Mouse (Mus musculus): Measurements from ENCODE around the gene Lcn5. TPM values are rescaled to one million over a fixed set of nuclear protein-coding genes. Genes with fewer than 3 reads are reported as not detected.

The Lcn5 gene
- total RNA-seq (2021) (not detected), polyA plus RNA-seq (2012; rRNA removed) (not detected in 2 replicates)
- long read RNA-seq = 0 reads

DNA sequence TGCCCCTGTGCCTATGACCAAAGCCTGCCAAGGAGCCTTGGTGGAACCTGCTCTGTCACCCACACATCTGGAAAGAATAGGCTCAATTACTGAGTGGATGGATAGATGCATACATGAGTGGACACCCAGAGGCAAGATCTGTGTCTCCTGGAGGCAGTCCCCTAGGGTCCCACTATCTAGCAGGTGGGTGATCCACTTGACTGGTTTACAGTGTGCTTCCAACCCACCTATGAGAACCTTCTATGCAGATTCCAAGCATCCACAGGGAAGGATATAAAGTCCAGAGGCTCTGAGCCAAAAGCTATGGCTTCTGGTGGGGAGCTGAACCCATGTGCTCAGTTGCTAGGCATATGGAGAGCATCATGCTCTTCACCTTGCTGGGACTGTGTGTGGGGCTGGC, at the start of gene Lcn5:
Gene Lcn5, plus strand, starts transcription at position 301 of the 400 bp plus-strand sequence.
- no peak for DNase-seq

DNA sequence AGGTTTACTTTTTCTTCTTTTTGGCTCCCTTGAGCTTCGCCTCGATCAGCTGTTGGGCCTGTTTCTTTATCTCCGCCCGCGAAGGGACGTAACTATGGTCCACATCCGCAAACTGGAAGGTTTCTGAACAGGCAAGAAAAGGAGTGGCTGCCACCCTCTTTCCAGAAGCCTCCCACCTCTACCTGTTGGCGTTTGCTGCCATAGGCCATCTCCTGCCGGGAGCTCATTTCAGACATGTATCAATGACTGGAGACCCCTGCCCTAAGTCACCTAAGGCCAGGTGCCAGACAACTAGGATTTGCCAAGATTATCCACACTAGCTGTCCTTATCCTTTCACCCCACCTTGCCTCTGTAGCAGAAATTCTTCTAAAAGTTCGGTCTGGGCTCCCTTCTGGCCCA, 49.1 kb upstream of the Lcn5 start:
- DNase-seq = no peak

DNA sequence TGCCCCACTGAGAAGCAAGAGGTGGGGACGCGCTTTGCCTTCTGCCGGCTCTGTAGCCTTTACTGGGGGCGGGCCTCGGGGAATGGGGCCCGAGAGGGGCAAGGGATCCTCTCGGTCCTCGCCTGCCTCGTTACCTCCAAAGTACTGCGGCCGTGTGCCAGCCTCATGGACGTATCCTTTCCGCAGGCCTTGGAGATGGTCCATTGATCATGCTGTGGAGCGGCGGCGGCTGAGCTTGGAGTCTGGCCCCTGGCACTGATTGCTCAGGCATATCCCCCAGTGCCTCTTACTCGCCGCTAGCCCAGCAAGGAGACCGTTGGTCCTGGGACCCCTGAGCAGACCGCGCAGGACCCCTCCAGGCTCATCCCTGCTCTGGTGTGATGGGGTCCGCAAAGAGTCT, 41.4 kb upstream of the Lcn5 start:
- no peak for DNase-seq

DNA sequence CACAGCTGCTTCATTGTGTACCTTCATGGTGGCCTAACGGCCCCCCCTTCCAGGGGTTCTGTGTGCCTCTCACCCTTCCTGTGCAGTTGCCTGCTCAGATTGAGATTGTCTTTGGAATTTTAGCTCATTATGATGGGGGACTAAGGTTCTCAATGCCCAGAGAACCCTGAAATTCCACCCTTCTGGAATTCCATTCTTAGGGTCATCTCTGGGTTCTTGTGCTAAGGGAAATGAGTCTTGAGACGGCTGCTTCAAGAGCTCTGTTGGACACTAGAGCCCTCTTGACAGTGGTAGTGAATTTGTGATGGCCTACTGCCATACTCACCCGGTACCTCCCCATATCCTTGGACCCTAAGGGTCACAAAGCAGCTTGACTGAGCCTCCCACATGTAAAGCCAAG, 40.2 kb upstream of the Lcn5 start, which contains the start of gene Ccdc183:
Gene Ccdc183, minus strand, starts transcription at position 101 of the 400 bp plus-strand sequence.
- DNase-seq = no peak

DNA sequence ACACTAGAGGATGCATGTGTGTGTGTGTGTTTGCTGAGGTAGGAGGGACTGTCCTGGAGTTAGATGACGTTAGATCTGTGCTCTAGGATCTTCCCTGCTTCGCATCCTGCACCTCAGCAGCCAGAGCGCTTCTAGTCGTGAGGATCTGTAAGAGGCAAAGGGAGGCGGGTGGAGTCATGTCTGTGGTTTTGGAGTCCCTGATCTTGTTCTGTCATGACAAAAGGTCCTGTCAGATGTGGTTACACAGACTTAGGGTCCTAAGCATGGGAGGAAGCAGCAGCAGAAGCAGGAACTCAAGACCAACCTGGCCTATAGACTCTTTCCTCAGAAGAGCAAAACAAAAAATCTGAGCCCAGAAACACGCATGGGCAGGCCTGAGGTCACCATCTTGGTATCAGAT, 37.4 kb upstream of the Lcn5 start:
- DNase-seq = no peak

DNA sequence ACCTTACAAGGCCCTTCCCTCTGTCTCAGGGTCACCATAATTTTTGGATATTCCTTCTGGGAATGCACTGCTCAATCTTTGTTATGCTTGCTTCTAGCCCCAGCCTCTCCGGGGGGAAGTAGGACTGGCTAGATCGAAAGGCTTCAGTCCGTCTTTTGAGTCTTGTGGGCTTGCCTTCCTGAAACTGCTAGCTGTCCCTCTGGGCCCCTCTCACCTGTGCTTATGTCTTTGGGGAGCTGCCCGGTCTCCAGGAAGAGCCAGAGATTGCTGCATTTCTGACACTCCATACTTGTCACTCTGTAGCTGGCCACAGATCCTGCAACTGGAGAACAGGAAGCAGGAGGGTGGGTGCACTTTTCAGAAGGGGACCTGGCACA, 36.9 kb upstream of the Lcn5 start:
- no peak for DNase-seq

DNA sequence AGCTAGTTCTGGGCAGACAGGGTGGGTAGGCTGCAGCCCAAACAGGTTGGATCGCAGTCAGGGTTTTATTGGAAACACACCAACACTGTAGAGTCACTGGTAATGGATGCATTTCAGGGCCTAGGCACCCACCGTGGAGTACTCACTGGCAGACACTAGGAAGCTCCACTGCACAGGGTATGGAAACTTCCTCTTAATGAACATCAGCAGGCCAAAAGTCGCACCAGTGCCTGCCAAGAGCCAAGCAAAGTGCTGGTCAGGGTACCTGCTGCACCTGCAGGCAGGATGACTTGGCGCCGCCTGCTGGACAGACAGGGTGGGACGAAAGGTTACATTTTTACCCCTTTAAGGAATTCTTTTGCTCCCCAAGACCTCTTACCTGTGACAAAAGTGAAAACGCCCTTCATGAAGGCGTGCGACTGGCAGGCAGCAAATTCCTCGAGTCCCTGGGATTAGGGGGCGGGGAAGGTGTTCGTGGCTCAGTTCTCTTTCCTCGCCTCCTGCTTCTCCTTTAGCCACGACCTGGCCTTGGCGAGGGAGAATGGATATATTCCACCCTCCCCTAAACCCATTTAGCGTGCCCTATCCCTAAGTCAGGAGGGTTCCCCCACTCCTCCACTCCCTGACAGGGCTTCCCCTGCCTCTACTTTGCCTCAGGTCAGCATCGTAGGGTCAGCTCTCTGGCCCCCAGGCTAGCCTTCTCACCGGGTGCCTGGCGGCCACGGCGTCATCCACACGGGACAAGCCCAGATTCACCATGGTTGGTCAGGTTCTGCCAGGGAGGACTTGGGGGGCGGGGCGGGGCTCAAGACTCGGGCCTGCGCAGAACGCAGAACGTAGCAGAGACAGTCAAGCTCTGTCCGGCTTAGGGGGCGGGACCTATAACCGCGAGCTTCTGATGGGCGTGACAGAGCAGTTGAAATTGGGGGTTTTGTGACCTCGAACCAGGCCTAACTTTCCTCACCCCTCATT, 36.2 kb upstream of the Lcn5 start, which contains the start of gene Tmem141:
Gene Tmem141, minus strand, starts transcription at position 777 of the 972 bp plus-strand sequence.
- peak; percentile 97 for DNase-seq

DNA sequence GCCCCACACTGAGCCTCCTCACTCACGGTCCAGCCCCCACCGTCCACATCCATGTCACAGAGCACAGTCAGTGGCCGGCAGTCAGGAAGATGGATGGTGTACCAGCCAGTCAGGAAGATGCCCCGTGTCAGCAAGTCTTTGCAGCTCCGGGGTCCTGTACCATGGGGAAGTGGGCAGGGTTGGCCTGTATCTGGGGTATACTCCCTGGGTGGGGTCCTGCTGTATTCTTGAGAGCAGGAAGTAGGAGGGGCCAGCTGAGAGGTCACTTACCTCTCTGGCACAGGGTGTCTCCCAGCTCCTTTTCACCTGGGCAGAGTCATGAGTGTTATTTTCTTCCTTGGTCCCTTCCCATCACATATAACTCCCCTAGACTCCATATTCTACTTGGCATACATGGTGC, 31.8 kb upstream of the Lcn5 start:
- no peak for DNase-seq

DNA sequence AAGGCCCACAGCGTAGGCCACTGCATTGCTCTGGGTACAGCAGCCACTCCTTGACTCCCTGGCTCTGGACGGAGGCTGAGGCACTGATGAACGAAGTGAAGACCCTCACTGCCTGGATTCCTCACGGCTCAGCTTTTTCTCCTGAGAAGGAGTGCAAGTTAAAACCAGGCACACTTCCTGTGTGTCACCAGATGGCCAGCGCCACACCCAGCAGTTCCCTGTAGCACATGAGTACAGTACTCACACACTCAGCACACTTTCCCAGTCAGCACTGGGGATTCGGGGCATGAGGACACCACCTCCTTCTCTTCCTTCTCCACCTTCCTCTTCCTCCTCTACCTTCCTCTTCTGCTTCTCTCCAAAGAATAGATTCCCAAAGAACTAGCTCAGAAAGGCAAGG, 29.9 kb upstream of the Lcn5 start, which contains the start of gene Fcna:
Gene Fcna, minus strand, starts transcription at position 220 of the 400 bp plus-strand sequence.
- DNase-seq = no peak

DNA sequence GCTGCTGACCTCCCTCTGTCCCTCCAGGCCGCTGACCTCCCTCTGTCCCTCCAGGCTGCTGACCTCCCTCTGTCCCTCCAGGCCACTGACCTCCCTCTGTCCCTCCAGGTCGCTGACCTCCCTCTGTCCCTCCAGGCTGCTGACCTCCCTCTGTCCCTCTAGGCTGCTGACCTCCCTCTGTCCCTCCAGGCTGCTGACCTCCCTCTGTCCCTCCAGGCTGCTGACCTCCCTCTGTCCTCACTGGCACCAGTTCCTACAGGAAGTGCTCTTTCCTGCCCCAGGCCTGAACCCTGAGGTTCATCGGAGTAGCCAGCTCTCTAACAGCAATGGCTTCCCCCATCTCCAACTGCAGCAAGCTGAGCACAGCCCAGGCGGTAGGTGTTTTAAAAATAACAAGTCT, 29.0 kb upstream of the Lcn5 start:
- peak; percentile 60 for DNase-seq

DNA sequence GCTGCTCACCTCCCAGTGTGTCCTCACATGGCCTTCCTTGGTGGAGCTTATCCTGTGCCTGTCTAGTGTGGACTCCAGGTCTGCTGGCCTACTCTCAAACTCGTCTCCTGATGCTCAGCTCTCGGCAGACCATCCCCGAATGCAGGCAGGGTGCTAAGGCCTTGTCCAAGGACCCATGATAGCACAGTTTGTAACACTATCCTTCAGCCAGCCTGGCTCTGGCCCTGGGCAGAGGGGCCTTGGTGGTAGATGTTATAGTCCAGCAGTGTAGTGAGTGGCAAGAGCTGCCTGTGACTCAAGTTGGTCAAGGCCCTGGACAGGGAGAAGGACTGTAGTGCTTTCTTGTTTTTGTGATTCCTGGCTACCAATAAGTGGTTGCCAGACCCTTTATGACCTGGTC, 24.1 kb upstream of the Lcn5 start:
- DNase-seq = peak; percentile 80

DNA sequence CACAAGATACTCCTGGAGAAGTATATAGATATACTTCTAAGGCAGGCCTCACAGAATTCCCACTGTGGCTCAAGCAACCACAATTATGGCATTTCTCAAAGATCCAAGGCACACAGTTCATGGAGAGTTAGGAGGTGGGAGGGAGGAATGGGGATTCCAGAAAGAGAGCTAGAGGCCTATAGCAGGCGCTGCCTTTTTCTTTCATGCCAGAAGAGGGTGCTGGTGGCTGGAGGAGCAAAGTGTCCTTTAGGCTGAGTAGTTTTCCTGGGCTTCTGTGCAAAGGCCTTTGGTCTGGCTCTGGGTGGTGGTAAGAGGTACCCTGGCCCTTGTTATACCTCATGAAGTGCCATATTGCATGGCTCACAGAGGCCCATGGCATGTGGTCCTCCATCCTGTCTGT, 23.7 kb upstream of the Lcn5 start:
- peak; percentile 65 for DNase-seq

DNA sequence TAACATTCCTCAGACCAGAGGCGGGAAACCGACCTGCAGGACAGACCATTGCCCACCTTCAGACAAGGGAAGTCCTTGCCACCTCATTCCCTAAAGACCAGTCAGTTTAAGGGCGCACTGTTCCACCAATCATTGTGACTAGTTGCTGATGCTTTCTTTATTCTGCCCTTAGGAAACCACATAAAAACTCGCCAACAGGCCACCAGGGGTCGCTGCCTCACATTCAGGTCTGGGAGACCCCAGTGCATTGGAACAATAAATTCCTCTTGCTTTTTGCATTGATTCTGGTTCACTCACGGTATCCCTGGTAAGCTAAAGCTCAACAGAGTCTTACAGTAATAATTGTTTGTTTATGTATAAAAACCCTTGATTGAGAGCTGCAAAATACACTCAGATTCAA, 17.9 kb upstream of the Lcn5 start:
- DNase-seq = no peak

DNA sequence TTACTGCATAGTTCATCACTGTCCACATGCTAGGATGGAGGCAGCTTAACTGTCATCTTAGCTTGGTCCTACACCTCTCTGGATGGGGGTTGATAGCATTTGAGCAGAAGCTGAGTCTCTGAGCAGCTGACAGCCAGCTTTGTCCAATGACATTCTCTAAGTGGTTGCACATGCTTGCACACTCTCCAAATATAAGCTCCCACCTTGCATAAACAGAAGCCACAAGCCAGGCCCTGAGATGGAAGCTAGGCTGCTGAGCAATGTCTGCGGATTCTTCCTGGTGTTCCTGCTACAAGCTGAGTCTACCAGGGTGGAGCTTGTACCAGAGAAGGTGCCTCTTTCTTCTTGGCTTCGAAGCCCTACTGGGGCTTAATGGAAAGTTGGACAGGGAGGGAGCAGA, 4.8 kb upstream of the Lcn5 start, which contains the start of gene Lcn8:
Gene Lcn8, plus strand, starts transcription at position 219 of the 400 bp plus-strand sequence.
- DNase-seq = no peak

DNA sequence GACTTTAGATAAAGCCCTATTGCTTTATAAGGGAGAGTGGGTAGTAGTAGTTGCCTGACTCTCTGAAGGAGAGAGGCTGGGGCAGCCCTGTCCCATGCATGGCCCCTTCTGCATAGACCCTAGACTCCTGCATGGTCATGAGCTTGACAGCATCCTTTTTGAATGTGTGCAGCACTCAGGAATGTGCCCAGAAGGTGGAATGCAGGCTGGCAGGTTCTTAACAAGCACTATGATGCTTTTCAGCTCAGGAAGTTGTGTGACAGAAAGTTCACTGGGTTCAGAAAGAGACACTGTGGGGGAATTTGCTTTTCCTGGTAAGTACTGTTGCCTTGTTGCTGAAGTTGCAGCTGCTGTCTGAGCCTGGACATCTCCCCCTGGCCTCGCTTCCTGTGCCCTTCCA, 3.2 kb upstream of the Lcn5 start:
- no peak for DNase-seq

DNA sequence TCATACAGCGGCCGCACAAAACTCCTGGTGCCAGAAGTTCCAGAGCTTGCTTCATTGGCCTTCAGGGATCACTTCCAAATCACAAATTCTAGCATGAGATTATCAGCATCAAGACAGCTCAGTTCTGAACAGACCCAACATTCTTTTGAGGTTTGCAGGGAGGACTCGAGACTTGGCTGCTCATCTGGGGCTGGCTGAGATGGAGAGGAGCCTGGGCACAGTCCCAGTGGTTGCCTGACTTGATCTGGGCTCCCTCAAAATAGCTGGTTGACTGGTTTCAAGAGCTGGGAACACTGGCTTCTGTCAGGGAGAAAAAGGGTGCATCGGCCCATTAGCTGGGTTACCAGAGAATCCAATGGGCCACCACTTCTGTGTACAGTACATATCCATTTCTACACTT, 1.1 kb upstream of the Lcn5 start:
- no peak for DNase-seq

DNA sequence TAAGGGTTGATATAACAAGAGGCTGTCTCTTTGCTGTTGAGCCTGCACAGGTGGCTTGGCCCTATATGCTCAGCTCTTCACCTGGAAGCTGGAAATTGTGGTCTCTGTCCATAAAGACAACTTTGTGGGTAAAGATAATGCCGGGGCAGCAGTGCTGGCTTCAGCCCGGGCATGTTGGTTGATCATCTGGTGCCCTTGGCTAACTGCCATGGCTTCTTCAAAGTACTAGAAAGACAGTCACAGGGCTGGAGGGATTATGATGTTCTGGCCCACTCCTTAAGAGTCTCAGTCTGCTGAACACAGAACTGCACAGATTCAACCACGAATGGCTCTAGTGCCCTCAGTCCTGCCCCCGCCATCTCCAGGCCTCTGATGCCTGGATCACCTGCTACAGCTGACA, 506 bp upstream of the Lcn5 start:
- DNase-seq = peak; percentile 64

DNA sequence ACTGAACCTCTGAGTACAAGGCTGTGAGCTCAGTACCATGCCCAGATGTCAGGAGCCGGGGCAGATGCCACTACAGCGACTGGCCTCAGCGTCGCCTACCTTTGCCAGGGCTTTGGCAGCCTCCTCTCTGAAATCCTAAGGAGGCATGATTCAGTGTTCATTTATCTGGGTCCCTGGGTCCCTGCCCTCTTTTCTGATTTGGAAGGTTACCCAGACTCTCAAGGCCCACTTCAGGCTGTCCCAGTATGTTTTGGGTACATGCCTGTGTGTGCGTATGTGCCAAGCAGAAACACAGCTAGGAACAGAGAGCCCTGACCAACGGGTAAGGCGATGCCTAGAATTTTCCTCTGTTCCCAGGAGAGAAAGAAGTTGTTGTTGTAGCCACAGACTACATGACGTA, 2.5 kb downstream of the Lcn5 start:
- peak; percentile 61 for DNase-seq

DNA sequence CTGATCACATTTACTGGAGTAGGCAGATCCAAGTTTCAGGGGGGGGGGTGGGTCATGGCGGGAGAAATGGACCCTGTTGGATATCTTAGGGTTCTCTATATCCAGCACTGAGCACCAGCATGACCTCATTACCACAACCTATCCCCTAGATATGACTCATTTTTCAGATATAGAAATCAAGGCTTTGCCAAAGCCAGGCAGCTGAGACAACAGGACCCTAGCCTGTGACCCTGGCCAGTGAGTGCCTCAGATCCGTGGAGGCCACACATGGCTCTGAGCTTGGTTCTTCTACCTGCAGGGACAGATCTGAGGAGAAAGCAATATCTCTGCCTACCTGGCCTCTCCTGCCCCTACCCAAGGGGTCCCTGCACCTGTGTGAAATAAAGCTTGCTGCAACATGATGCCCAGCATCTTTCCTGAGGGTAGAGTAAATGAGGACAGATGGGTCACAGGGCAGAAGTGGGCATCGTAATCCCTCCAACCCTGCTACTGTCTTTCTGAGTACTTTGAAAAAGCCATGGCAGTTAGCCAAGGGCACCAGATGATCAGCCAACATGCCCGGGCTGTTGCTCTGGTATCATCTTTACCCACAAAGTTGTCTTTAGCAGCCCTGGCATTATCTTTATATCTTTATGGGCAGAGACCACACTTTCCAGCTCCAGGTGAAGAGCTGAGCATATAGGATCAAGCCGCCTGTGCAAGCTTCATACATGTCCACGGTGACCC, 3.7 kb downstream of the Lcn5 start:
- peak; percentile 54 for DNase-seq

DNA sequence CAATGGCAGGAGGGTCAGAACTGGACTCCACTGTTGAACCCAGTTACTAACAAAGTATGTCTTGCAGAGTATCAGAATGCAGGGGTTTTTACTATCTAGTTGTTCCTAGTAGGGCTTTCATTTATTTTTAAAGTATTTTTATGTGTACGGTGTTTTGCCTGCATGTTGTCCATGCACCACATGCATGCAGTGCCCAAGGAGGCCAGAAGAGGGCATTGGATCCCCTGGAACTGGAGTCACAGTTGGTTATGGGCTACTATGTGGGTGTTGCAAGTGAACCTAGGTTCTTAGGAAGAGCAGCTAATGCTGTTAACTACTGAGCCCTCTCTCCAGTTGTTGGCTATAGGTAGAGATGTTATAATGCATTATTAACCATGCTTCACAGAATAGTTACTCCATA, 5.8 kb downstream of the Lcn5 start:
- peak; percentile 80 for DNase-seq

DNA sequence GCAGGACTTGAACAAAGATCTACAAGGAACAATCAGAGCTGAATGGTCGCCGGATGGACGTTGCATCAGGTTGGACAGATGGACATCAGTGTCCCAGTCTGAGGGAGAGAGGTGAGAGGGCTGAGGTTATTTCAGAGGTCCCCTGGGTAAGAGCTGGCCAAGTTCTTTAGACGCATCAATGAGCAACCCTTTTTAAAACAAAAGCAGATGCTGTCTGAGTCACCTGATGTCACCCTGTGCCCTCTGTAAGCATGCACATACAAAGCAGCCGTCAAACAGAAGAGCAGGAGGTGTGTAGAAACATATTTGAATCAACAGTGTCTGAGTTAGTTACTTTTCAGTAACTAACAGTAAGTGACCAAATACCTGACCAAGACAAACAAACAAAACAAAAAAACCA, 6.4 kb downstream of the Lcn5 start:
- no peak for DNase-seq

DNA sequence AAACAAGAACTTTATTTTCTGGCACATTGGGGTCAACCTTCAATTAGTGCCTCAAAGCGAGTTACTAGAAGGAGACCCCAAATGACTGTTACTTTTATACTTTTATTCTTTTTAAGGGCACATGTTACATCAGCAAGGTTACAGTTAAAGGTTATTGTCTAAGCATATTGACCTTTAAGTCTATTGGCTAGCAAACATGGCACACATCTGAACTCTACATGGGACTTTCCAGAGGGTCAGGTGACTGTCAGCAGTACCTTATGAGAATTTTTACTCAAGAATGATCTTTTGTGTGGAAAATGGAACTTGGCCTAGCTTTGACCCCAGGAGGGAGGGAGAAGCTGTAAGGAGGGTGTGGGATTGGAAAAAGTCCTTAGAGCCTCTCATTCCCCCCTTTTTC, 8.8 kb downstream of the Lcn5 start:
- no peak for DNase-seq

DNA sequence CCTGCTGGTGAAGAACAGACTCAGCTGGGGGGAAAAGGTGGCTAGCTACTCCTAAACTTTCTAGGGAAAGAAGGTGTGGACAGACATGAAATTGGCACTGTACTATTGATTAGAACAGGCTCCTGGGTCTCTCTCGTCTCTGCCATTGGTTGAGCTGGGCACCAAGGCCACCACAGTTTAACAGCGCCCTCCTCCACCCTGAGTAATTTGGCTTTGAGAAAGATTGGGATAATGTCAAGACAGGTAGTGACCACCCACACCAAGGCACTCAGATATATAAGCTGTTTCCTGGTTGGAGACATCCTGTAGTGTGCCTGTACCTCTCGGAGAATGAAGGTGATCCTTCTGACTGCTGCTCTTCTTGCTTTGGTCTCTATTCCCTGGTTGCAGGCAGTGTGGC, 18.7 kb downstream of the Lcn5 start, which contains the start of gene Lcn6:
Gene Lcn6, plus strand, starts transcription at position 301 of the 400 bp plus-strand sequence.
- no peak for DNase-seq

Measured in adrenal gland, adult 2 months (tissue).